Mouse (Mus musculus): Measurements from ENCODE around the gene Zfp385a.
"Not testable (repeated sequence)": the region's sequence is repeated elsewhere in the genome, so short reads cannot be mapped to it uniquely, and the experiment has no call there.

The Zfp385a gene

GRCm38 (mm10) chr15:103290843-103291242 is 49.0 kb downstream of the Zfp385a start:
- no peak for DNase-seq (ENCODE audit: low spot score in 2 of 2)

GRCm38 (mm10) chr15:103290417-103290816 is 49.5 kb downstream of the Zfp385a start:
- DNase-seq (ENCODE audit: low spot score in 2 of 2): no peak

- no peak for DNase-seq (ENCODE audit: low spot score in 2 of 2)
Observed at GRCm38 (mm10) chr15:103289600-103289999, 50.3 kb downstream of the Zfp385a start.

DNA sequence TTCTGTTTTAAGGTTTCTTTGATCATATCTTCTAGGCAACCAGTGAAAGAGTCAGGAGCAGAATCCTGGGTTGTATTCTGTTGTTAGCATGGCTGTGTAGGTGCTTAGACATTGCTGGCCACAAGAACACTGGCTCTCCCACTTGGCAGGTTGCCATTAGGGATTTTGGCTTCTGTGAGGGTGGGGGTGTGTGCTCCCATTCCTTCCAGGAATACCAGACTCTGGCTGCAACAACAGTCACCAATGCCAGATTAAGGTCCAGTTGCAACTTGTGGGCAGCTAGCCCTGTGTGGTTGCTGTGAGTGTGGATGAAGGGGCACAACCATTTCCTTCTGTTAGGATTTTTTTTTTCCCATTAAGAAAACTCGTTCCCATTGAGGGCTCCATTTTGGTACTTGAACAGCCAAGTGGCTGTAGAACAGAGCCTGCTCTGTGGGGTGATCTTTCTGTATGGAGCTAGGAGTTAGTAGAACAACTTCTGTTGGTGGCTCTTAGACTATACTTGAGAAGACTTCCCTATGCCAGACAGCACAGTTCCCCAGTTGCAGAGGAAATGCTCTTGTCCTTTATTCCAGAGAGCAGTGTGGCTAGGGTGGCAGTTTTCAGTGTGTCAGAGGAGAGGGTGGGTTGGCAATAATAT is 54.0 kb downstream of the Zfp385a start:
- no peak for DNase-seq (ENCODE audit: low spot score in 2 of 2)

- no peak for DNase-seq (ENCODE audit: low spot score in 2 of 2)
Observed at GRCm38 (mm10) chr15:103284647-103285046, 55.2 kb downstream of the Zfp385a start.

DNA sequence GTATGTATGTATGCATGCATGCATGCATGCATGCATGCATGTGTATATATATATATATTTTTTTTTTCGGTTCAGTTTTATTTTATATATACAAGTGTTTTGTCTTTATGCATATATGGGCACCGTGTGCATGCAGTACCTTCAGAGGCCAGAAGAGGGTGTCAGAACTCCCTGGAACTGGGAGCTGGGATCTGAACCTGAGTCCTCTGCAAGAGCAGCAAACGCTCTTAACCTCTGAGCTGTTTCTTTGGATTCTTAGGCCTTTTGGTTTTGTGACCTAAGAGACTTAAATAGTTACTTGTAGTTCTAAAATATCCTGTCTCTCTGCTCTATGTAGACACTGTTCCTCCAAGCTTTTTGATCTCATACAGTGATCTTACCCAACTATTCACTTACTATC is 55.8 kb downstream of the Zfp385a start:
- no peak for DNase-seq (ENCODE audit: low spot score in 2 of 2)

- DNase-seq (ENCODE audit: low spot score in 2 of 2): no peak
Observed at GRCm38 (mm10) chr15:103281465-103282205, 58.3 kb downstream of the Zfp385a start.

- DNase-seq (ENCODE audit: low spot score in 2 of 2): no peak
Observed at GRCm38 (mm10) chr15:103280817-103281464, 59.0 kb downstream of the Zfp385a start.

DNA sequence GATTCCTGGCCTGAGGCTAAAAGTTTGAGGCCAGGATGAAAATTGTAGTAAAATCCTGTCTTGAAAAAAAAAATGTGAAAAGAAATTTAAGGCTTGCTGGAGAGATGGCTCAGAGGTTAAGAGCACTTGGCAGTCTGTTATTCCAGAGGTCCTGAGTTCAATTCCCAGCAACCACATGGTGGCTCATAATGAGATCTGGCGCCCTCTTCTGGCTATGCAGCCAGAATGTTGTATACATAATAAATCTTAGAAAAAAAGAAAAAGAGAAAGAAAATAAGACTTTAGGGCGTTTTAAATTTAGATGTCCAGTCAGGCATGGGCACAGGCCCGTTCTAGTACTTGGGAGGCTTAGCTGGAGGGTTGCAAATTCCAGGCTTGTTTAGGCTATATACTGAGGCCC is 60.1 kb downstream of the Zfp385a start:
- no peak for DNase-seq (ENCODE audit: low spot score in 2 of 2)

DNA sequence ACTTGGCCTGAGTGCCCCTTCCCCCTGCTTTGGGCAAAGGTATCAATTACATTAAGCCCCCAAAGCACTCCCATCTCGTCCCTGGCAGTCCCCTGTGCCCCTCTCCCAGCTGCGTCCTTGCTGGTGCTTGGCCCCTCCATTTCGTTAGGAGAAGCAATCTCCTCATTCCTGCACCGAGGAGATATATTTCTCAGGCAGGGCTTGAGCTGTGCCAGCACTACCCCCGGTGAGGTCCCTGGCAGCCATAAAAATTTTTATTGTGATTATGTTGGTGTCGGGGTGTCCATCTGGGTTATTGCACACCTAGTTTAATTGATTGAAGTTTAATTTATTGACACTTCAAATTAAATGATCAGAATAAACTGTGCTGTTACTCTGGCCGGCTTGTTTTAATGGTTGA is 61.9 kb downstream of the Zfp385a start:
- no peak for DNase-seq (ENCODE audit: low spot score in 2 of 2)

DNA sequence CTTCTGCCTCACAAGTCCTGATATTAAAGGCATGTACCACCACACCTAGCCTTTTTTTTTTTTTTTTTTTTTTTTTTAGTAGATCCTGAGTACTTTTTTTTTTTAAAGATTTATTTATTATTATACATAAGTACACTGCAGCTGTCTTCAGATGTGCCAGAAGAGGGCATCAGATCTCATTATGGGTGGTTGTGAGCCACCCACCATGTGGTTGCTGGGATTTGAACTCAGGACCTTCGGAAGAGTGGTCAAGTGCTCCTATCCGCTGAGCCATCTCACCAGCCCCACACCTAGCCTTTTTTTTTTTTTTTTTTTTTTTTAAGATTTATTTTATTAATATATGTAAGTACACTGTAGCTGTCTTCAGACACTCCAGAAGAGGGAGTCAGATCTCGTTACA is 64.0 kb downstream of the Zfp385a start:
- DNase-seq (ENCODE audit: low spot score in 2 of 2): not testable (repeated sequence)

DNA sequence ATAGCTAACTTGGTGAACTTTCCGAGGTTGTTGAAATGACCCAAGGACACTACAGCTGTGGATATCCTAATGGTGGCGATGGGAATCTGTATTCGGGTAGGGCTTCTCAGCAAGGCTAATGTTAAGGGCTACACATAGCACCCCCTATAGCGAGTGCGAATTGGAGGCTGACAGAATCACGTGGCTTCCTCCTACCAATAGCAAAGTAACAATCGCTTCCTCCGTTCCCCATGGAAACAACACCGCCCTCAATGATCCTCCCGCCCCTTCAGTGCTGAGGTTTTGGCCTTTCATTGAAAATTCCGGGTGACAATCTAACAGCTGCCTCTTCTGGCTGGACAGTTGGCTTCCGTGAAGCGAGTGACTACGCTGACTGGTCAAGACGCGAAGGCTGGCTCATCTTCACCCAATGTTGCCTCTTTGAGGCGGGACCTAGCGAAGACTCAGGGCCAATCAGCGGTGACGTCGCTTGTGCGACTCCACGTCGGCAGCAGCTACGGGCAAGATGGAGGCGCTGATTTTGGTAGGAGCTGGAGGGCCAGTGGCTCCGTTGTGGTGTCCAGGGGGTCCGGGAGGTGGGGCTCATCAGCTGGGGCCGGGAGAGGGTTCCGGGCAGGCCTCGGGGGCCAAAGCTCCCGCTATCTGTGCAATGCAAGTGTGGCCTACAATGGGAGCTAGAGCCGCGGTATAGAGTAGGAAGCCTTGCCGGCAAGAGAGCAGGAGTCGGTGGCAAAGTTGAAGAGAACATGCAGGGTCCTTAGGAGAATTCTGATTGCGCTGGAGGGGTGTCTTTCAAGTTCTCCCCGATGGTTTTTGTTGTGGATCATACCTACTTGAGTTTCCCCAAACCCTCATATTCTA is 67.2 kb downstream of the Zfp385a start, which contains the start of gene Copz1:
Gene Copz1 (plus strand): TSS at position 296 of the 861 bp plus-strand sequence.
- peak; percentile 99 for DNase-seq (ENCODE audit: low spot score in 2 of 2)

DNA sequence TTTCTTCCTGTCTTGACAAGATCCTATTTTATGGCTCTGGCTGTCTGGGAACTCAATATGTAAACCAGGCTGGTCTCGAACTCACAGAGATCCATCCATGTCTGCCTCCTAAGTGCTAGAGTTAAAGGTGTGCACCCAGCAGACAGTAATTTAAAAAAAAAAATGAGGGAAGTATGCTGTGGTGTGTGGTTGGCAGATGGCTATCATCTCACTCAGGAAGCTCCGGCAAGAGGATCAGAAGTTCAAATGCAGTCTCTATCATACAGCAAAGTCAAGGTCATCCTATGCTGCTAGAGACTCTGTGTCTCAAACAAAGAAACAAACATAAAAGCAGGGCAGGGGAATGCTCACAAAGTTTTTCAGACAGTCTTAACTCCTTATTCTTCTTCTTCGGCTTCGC is 71.0 kb downstream of the Zfp385a start:
- no peak for DNase-seq (ENCODE audit: low spot score in 2 of 2)

- DNase-seq (ENCODE audit: low spot score in 2 of 2): no peak
Observed at GRCm38 (mm10) chr15:103264794-103265193, 75.1 kb downstream of the Zfp385a start.
